Mouse (Mus musculus): ENCODE measurements around the gene Gm28635.

Gm28635 gene

GRCm38 (mm10) chr2:84585700-84586099 lies 92.1 kb downstream of the Gm28635 start:
- DNase-seq (ENCODE audit: low spot score) = no peak

GRCm38 (mm10) chr2:84582286-84582685 lies 95.6 kb downstream of the Gm28635 start:
- DNase-seq (ENCODE audit: low spot score) = no peak

DNA sequence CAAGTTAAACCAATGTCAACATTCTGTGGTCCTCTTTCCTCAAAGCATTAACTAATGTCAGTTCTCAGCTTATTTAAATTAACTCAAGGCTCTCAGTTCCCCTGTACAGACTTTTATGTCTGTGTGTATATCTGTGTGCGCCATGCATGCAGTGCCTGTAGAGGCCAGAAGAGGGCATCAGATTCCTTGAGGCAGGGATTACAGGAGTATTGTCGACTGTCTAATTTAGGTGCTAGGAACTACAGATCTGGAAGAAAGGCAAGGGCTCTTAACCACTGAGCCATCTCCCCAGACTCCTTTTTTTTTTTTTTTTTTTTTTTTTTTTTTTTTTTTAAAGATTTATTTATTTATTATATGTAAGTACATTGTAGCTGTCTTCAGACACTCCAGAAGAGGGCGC lies 96.6 kb downstream of the Gm28635 start:
- no peak for DNase-seq (ENCODE audit: low spot score)

- no peak for DNase-seq (ENCODE audit: low spot score)
Measured at GRCm38 (mm10) chr2:84579311-84579710, 98.5 kb downstream of the Gm28635 start.

DNA sequence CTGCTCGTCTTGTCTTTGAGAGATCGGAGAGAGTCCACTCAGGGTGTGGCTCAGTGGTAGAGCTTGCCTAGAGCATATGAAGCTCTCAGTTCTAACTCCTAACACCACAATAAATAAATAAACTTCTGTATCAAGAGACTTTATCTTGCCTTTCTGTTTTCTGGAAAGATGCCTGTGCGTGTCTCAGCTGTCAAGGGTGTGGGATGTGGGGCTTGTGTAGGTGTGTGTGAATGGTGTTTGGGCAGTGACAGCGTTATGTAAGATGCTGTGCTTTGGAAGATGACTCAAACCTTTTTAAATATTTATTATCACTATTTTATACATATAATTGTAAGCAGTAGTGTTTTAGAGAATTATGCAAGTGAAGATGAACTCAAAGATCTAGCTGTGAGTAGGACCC lies 103.7 kb downstream of the Gm28635 start:
- no peak for DNase-seq (ENCODE audit: low spot score)

DNA sequence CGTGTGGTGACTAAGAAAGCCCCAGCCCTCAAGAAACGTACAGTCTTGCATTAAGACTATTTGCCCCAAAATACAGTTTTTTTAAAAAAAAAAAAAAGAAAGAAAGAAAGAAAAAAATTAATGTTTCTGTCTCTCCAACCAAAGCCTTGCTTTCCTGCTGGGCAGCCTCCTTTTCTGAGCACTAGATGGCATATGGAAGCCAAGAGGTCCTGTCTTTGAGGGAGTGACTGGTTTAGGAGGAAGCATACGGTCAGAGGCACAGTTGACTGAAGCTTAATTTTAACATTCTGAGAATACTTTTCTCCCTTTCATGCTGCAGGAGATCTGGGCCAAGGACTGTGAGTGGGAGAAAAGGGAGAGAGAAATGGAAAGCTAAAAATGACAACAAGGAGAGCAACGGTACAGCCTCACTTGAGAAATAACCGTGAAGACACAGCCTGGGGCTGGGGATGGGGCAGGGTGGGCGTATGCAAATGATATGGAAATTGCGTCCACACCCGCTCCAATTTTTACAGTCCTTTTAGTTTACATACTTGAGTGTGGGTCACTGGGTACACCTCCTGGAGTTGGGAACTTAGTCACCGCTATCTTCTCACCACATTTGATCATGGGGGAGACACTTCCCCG lies 120.8 kb downstream of the Gm28635 start:
- peak; percentile 11 for DNase-seq (ENCODE audit: low spot score)

All from urinary bladder, postnatal 14 days (tissue).